Mouse (Mus musculus): ENCODE data around the gene Pinlyp. TPM values are rescaled to one million over a fixed set of nuclear protein-coding genes. Genes with fewer than 3 reads are reported as not detected.

The Pinlyp gene
- total RNA-seq, 4 experiments from 2014 or later: not detected

Other genes with a start within 250 kb of the Pinlyp start
- gene Zfp61, start 244.9 kb downstream of the Pinlyp start, total RNA-seq (2022): 1 to 10 TPM; 3.0 to 5.1 (median 3.7) TPM
- gene Zfp94, start 229.5 kb downstream of the Pinlyp start, total RNA-seq (2022): 1 to 10 TPM; 1.1 to 2.8 (median 2.1) TPM
- under 1 TPM in 1 of 4 experiments, not detected in 3; 0.50 TPM for gene Tescl, start 212.2 kb downstream of the Pinlyp start, total RNA-seq (2022)
- gene Lypd5, start 196.9 kb downstream of the Pinlyp start, total RNA-seq (2022): not detected
- 1 to 10 TPM in 1 of 4 experiments, under 1 TPM in 3; 0.44 to 1.3 (median 0.69) TPM for gene Kcnn4, start 175.9 kb downstream of the Pinlyp start, total RNA-seq (2022)
- gene Smg9, start 146.5 kb downstream of the Pinlyp start, total RNA-seq (2022): 1 to 10 TPM; 5.9 to 8.3 (median 8.0) TPM
- under 1 TPM in 1 of 4 experiments, not detected in 3; 0.32 TPM for gene Irgc1, start 93.8 kb downstream of the Pinlyp start, total RNA-seq (2022)
- gene Plaur, start 83.6 kb downstream of the Pinlyp start, total RNA-seq (2022): 1 to 10 TPM; 1.7 to 9.2 (median 2.6) TPM
- gene Cadm4, start 64.1 kb downstream of the Pinlyp start, total RNA-seq (2022): 10 to 100 TPM; 16.6 to 22.0 (median 18.7) TPM
- gene Zfp428, start 39.1 kb downstream of the Pinlyp start, total RNA-seq (2022): 10 to 100 TPM; 15.1 to 17.1 (median 15.6) TPM
- gene AC161166.1, start 33.7 kb downstream of the Pinlyp start, total RNA-seq (2022): not detected
- 10 to 100 TPM; 16.2 to 20.0 (median 18.2) TPM for gene Irgq, start 15.4 kb downstream of the Pinlyp start, total RNA-seq (2022)
- 10 to 100 TPM; 19.7 to 30.8 (median 27.1) TPM for gene Xrcc1, start 171 bp upstream of the Pinlyp start, total RNA-seq (2022)
- 10 to 100 TPM; 66.1 to 75.2 (median 70.0) TPM for gene Ethe1, start 41.4 kb upstream of the Pinlyp start, total RNA-seq (2022)
- gene Zfp575, start 41.5 kb upstream of the Pinlyp start, total RNA-seq (2022): under 1 TPM in 1 of 4 experiments, not detected in 3; 0.09 TPM
- under 1 TPM; 0.35 to 0.83 (median 0.39) TPM for gene Phldb3, start 64.6 kb upstream of the Pinlyp start, total RNA-seq (2022)
- gene Lypd3, start 90.4 kb upstream of the Pinlyp start, total RNA-seq (2022): not detected
- not detected for gene Tex101, start 130.6 kb upstream of the Pinlyp start, total RNA-seq (2022)
- not detected for gene BC049730, start 163.1 kb upstream of the Pinlyp start, total RNA-seq (2022)
- gene Gm4763, start 180.8 kb upstream of the Pinlyp start, total RNA-seq (2022): not detected
- gene Cd177, start 214.2 kb upstream of the Pinlyp start, total RNA-seq (2022): 1 to 10 TPM in 1 of 4 experiments, not detected in 3; 1.6 TPM
- not detected for gene Ceacam10, start 231.1 kb upstream of the Pinlyp start, total RNA-seq (2022)

Data from heart, adult 8-10 months (tissue).